Mouse (Mus musculus): ENCODE results near the gene St3gal4. TPM values are rescaled to one million over a fixed set of nuclear protein-coding genes. Genes with fewer than 3 reads are reported as not detected.
A peak's percentile ranks its signal among the peaks of the same experiment; 100 is the strongest.

The St3gal4 gene
- polyA plus RNA-seq, 1 experiment from 2014 or later, result 18.4 TPM

DNA sequence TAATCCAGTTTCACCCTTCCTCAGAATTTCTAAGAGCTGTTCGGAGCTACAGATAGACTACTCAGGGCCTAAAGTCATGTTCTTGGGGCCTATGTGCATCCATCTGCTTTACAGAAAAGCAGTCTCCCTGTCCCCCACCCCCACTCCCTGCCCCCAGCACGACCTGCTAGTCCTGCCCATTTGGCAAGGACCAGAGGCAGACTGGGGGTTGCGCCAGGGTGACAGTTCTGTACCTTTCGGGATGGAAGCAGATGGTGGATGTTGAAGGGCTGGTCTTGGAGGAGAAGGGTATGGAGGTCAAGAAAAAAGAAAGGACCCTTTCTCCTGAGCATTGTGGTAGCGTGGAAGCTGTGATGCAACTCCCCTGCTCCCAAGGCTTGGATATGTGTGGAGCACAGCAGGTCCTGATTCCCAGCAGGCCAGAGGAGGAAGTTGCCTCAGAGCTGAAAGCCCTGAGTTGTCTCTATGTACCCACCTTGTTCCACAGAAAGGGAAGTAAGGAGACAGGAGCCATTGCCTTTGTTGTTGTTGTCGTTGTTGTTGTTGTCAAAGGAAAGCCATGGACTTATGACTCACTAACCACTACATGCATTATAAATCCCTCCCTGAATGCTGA lies 91.6 kb downstream of the St3gal4 start:
- no peaks in the 10 kb centered on the region for H3K9me3 ChIP-seq
- no peak for DNase-seq (ENCODE audit: low spot score)
- 79% methylated on average over 6 of the region's 6 CpGs for WGBS
- no peaks in the 10 kb centered on the region for H3K36me3 ChIP-seq
- H3K27me3 ChIP-seq (ENCODE audit: insufficient read depth, poor library complexity, severe bottlenecking), result peaks cover 47% of the 10 kb centered on the region
- peaks cover 19% of the 10 kb centered on the region for H3K4me1 ChIP-seq
- H3K4me3 ChIP-seq, result no peak overlapping the region
- no peak overlapping the region for H3K27ac ChIP-seq

- no peak overlapping the region for H3K4me3 ChIP-seq
- WGBS, result 50% methylated on average over 6 of the region's 6 CpGs
- H3K27ac ChIP-seq, result no peak overlapping the region
- peaks cover 17% of the 10 kb centered on the region for H3K4me1 ChIP-seq
- no peaks in the 10 kb centered on the region for H3K9me3 ChIP-seq
- no peak for DNase-seq (ENCODE audit: low spot score)
- no peaks in the 10 kb centered on the region for H3K36me3 ChIP-seq
- H3K27me3 ChIP-seq (ENCODE audit: insufficient read depth, poor library complexity, severe bottlenecking), result peaks cover 47% of the 10 kb centered on the region
Observed at GRCm38 (mm10) chr9:35026897-35027311, 92.2 kb downstream of the St3gal4 start.

- 74% methylated on average over 6 of the region's 6 CpGs for WGBS
- Histone ChIP-seq H3K4me3 (no peak overlapping the region), H3K27ac (no peak overlapping the region), H3K9me3 (no peaks in the 10 kb centered on the region), H3K4me1 (peaks cover 13% of the 10 kb centered on the region; the same call in 1 of the 2 replicates), H3K27me3 (ENCODE audit: insufficient read depth, poor library complexity, severe bottlenecking) (peaks cover 47% of the 10 kb centered on the region), H3K36me3 (no peaks in the 10 kb centered on the region)
- no peak for DNase-seq (ENCODE audit: low spot score)
Observed at GRCm38 (mm10) chr9:35026311-35026710, 92.8 kb downstream of the St3gal4 start.

GRCm38 (mm10) chr9:35024591-35025496 lies 94.2 kb downstream of the St3gal4 start:
- no peaks in the 10 kb centered on the region for H3K36me3 ChIP-seq
- under 1% methylated on average over 25 of the region's 25 CpGs for WGBS
- H3K27me3 ChIP-seq (ENCODE audit: insufficient read depth, poor library complexity, severe bottlenecking), result peaks cover 50% of the 10 kb centered on the region
- peak overlapping the region; percentile 60 for H3K4me3 ChIP-seq
- DNase-seq (ENCODE audit: low spot score), result no peak
- peaks cover 13% of the 10 kb centered on the region; the same call in 1 of the 2 replicates for H3K4me1 ChIP-seq
- no peaks in the 10 kb centered on the region for H3K9me3 ChIP-seq
- H3K27ac ChIP-seq, result peak overlapping the region; percentile 31

DNA sequence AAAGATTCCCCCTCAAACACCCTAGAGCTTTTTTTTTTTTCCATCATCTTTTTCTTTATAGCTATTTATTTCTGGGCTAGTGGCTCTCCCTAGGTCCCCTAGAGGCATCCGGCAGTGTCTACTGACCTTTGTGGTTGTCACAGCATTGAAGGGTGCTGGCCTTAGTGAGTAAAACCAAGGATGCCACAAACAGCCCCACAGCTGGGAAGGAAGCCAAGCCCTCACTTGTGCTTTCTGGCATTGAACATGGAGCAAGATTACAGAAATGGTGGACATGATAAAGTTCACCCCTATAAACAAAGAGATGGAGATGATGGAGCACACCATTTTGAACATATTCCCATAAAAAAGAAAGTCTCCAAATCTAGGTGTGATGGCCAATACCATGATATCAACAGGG lies 97.3 kb downstream of the St3gal4 start:
- Histone ChIP-seq H3K4me1 (peaks cover 24% of the 10 kb centered on the region), H3K4me3 (no peak overlapping the region), H3K9me3 (no peaks in the 10 kb centered on the region), H3K27me3 (ENCODE audit: insufficient read depth, poor library complexity, severe bottlenecking) (peaks cover 55% of the 10 kb centered on the region), H3K27ac (no peak overlapping the region), H3K36me3 (no peaks in the 10 kb centered on the region)
- no peak for DNase-seq (ENCODE audit: low spot score)
- 74% methylated on average over 1 of the region's 1 CpGs for WGBS

GRCm38 (mm10) chr9:35020015-35020653 lies 98.9 kb downstream of the St3gal4 start:
- peaks cover 51% of the 10 kb centered on the region for H3K27me3 ChIP-seq (ENCODE audit: insufficient read depth, poor library complexity, severe bottlenecking)
- H3K27ac ChIP-seq, result no peak overlapping the region
- no peak for DNase-seq (ENCODE audit: low spot score)
- no peak overlapping the region for H3K4me3 ChIP-seq
- no peaks in the 10 kb centered on the region for H3K36me3 ChIP-seq
- H3K9me3 ChIP-seq, result no peaks in the 10 kb centered on the region
- peaks cover 20% of the 10 kb centered on the region for H3K4me1 ChIP-seq
- 49% methylated on average over 11 of the region's 11 CpGs for WGBS

DNA sequence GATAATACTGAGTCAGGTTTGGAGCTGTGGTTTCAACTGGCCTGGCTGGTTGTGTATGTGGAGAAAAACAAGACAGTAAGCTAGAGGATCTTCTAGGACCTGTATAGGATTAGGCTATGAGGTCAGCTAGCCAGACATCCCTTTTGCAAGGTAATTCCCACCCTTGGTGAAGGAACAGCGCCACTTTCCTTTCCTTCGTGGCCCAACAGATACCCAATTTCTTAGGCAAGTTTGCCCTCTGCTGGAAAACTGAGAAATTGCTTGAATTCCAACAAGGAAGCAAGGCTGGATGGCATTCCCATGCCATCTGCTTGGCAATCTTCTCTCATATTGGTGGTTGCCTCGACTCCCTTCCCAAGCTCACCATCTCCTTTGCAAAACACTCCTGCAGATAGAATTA lies 99.7 kb downstream of the St3gal4 start:
- no peak for DNase-seq (ENCODE audit: low spot score)
- H3K27me3 ChIP-seq (ENCODE audit: insufficient read depth, poor library complexity, severe bottlenecking), result peaks cover 45% of the 10 kb centered on the region
- H3K4me1 ChIP-seq, result peaks cover 13% of the 10 kb centered on the region
- no peak overlapping the region for H3K4me3 ChIP-seq
- H3K9me3 ChIP-seq, result no peaks in the 10 kb centered on the region
- H3K27ac ChIP-seq, result no peak overlapping the region
- no peaks in the 10 kb centered on the region for H3K36me3 ChIP-seq
- WGBS, result 11% methylated on average over 3 of the region's 3 CpGs

- WGBS, result 11% methylated on average over 5 of the region's 5 CpGs
- Histone ChIP-seq H3K36me3 (no peaks in the 10 kb centered on the region), H3K9me3 (no peaks in the 10 kb centered on the region), H3K27me3 (ENCODE audit: insufficient read depth, poor library complexity, severe bottlenecking) (peaks cover 33% of the 10 kb centered on the region; the same call in 1 of the 2 replicates), H3K4me1 (peaks cover 11% of the 10 kb centered on the region), H3K27ac (no peak overlapping the region), H3K4me3 (peak overlapping the region; percentile 29; the same call in 1 of the 2 replicates)
- DNase-seq (ENCODE audit: low spot score), result no peak
Observed at GRCm38 (mm10) chr9:35018056-35018455, 101.0 kb downstream of the St3gal4 start.

DNA sequence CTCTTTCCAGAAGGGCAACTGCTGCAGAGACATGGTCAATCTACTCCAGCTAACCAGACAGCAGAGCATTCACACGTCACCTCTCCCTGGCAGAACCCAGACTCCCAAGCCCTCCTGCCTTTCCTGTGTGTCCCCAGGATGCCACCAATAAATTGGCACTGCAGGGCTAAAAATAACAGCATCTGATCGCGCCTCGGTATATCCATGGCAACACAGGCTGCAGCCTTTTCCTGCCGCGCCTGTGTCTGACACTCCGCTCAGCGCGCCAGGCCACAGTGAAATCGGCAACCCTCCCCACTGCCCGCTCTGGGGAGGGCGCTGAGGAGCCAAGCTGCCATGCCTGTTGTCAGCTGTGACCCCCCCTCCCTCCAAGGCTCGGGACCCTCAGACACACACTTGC lies 101.5 kb downstream of the St3gal4 start:
- peaks cover 11% of the 10 kb centered on the region for H3K4me1 ChIP-seq
- H3K27ac ChIP-seq, result no peak overlapping the region
- H3K27me3 ChIP-seq (ENCODE audit: insufficient read depth, poor library complexity, severe bottlenecking), result peaks cover 33% of the 10 kb centered on the region; the same call in 1 of the 2 replicates
- 13% methylated on average over 13 of the region's 13 CpGs for WGBS
- H3K4me3 ChIP-seq, result peak overlapping the region; percentile 29
- DNase-seq (ENCODE audit: low spot score), result no peak
- no peaks in the 10 kb centered on the region for H3K36me3 ChIP-seq
- H3K9me3 ChIP-seq, result no peaks in the 10 kb centered on the region

GRCm38 (mm10) chr9:35016762-35017161 lies 102.3 kb downstream of the St3gal4 start:
- DNase-seq (ENCODE audit: low spot score), result no peak

DNA sequence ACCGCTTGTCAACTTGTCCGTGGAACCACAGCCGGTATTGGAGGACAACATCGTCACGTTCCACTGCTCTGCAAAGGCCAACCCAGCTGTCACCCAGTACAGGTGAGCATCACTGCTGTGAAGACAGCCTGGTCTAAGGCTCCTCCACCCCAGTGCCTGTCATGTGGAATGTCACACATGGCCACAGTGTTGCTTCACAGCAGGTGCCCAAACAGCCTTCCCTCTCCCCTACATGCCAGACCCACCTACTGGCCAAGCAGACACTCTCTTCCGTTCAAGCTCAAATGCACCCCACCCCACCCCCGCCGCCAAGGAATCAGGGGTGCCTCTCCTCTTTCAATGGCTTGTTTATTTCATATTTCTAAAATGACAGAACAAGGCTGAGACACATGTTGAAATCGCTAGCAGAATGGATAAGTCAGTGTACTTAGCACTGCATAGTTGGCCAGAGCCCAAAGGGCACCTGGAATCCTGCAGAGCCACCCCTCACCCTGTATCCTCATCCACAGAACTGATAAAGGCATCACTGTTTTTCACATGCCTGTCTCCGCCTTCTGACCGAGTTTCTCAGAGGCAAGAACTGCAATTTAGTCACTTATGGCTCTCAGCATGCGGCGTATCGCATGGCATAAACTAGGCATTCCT lies 111.2 kb downstream of the St3gal4 start:
- no peak overlapping the region for H3K27ac ChIP-seq
- H3K27me3 ChIP-seq (ENCODE audit: insufficient read depth, poor library complexity, severe bottlenecking), result peaks cover 13% of the 10 kb centered on the region; the same call in 1 of the 2 replicates
- H3K4me3 ChIP-seq, result no peak overlapping the region
- 76% methylated on average over 14 of the region's 14 CpGs for WGBS
- no peak for DNase-seq (ENCODE audit: low spot score)
- no peaks in the 10 kb centered on the region for H3K36me3 ChIP-seq
- H3K4me1 ChIP-seq, result 0 out of 2 replicates have a peak, but pooled peaks cover 3% of the 10 kb centered on the region
- no peaks in the 10 kb centered on the region for H3K9me3 ChIP-seq

More at GRCm38 (mm10) chr9:35016762-35017161, 102.3 kb downstream of the St3gal4 start:
- peaks cover 33% of the 10 kb centered on the region; the same call in 1 of the 2 replicates for H3K27me3 ChIP-seq (ENCODE audit: insufficient read depth, poor library complexity, severe bottlenecking)
- no peak overlapping the region for H3K27ac ChIP-seq
- no peaks in the 10 kb centered on the region for H3K9me3 ChIP-seq
- no peaks in the 10 kb centered on the region for H3K36me3 ChIP-seq
- no peak overlapping the region for H3K4me3 ChIP-seq
- 39% methylated on average over 4 of the region's 4 CpGs for WGBS
- H3K4me1 ChIP-seq, result peaks cover 11% of the 10 kb centered on the region

DNA sequence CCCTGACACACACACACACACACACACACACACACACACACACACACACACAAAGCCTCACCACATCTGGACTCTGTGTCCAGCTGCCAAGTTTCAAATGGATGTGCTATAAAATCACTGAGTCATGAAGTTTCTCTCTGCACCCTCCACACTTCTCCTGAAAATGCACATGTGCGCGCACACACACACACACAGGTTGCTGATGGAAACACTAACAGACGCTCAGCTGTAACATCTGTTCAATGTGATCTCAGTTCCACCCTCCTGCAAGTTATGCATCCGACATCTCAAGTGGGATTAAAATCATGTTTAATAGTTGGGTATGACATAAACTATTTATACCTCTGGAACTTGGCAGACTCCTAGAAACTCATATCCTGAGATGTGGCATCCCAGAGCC lies 115.0 kb downstream of the St3gal4 start:
- DNase-seq (ENCODE audit: low spot score), result no peak
- 88% methylated on average over 4 of the region's 4 CpGs for WGBS
- H3K4me3 ChIP-seq, result no peak overlapping the region
- H3K27ac ChIP-seq, result no peak overlapping the region
- H3K27me3 ChIP-seq (ENCODE audit: insufficient read depth, poor library complexity, severe bottlenecking), result peaks cover 12% of the 10 kb centered on the region; the same call in 1 of the 2 replicates
- no peaks in the 10 kb centered on the region for H3K36me3 ChIP-seq
- no peaks in the 10 kb centered on the region for H3K4me1 ChIP-seq
- H3K9me3 ChIP-seq, result no peaks in the 10 kb centered on the region

Measured in heart, embryonic 10.5 days (tissue).